Mouse (Mus musculus): ENCODE results near the gene Dnali1. TPM values are rescaled to one million over a fixed set of nuclear protein-coding genes. Genes with fewer than 3 reads are reported as not detected.

Dnali1 gene
- polyA plus RNA-seq, 1 experiment: not detected

DNA sequence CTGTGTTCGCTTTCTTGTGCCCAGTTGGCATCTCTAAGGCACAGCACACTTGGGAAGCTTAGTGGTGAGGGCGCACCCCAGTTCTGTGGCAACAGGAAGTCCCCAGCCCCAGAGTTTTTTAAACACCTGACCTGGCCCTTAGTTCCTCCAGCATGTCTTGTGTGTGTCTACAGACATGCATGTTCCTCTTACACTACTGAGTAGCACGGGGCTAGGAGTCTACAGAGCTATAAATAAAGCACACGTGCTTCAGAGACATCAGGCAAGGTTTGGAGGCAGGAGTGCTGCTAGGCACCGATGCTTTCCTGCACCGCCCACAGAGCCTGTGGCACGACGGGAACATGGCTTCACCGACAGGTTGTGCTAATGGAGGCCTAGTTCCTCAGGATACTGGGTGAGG is 10.1 kb downstream of the Dnali1 start:
- 81% methylated on average over 9 of the region's 9 CpGs for WGBS
- DNase-seq (ENCODE audit: low read depth, low spot score): no peak

GRCm38 (mm10) chr4:125044454-125044853 is 21.0 kb downstream of the Dnali1 start:
- DNase-seq (ENCODE audit: low read depth, low spot score): no peak
- 84% methylated on average over 7 of the region's 7 CpGs for WGBS

DNA sequence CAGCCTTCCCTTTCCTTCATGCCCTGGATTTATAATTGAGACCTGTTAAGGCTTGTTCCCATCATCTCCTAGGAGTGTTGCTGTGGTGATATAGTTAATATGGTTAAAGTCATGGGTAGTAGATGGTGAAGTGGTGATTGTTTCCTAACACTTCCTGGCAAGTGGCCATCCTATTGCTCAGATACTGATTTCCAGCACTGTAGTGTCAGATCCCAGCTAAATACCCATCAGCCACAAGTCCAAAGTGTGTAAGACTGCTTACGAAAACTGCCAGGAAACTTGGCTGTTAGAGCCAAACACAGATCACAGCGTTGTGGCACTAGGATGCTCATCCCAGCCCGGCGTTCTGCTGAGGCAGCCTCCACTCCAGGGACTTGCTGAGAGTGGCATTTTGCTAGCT is 31.2 kb downstream of the Dnali1 start:
- DNase-seq (ENCODE audit: low read depth, low spot score): no peak
- WGBS: 79% methylated on average over 4 of the region's 4 CpGs

- under 1% methylated on average over 50 of the region's 50 CpGs for WGBS
Observed at GRCm38 (mm10) chr4:125029891-125030614, 35.5 kb downstream of the Dnali1 start.

DNA sequence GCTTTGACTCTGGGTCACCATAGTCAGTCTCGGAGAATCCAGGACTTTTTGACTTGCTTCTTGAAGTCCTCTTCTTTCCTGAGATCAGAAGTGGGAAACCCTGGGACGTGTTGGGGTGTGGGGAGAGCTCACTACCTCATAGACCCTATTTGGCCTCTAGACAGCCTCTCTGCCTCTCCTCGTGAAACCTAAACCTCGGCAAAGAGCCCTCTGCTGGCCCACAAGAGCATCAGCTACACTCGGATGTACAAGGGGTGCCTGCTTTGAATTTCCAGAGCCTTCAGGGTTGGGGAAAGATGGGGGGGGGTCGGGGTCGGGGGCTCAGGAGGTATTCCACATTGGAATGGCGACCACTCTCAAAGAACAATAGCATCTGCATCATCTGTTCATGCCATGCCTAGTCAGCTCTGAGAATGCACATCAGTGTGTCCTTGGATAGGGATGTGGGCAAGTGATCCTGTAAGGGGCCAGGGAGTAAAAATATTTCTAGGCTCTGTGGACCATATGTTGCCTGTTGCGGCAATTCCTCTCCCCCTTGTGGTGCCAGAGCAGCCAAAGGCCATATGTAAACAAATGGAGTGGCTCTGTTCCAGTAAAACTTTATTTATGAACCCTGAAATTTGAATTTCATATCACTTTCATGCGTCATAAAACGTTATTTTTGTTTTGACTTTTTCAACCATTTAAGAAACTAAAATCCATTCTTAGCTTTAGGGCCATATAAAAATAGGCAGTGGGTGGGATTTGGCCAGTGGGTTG is 44.5 kb downstream of the Dnali1 start:
- DNase-seq (ENCODE audit: low read depth, low spot score): no peak
- WGBS: 22% methylated on average over 11 of the region's 11 CpGs

More at GRCm38 (mm10) chr4:125029891-125030614, 35.5 kb downstream of the Dnali1 start:
- peak; percentile 90 for DNase-seq (ENCODE audit: low read depth, low spot score)

DNA sequence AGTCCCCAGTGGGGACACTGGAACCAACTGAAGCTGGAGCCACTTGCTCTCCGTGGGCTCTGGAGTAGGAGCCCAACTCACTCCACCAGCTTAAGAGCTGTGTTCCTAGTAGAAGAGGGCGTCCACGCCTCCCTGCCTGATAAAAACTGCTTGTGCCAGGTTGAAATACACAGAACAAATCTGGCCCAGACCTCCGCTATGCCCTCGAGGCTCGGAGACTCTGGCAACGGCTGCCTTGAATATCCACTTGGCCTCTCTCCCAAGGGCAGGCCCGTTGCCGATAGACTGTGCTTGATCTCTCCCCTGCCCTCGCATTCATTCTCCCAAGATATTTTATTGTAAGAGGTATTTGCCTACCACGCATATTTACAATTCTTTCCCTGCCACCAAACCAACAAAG is 48.1 kb downstream of the Dnali1 start:
- no peak for DNase-seq (ENCODE audit: low read depth, low spot score)
- 70% methylated on average over 11 of the region's 11 CpGs for WGBS

DNA sequence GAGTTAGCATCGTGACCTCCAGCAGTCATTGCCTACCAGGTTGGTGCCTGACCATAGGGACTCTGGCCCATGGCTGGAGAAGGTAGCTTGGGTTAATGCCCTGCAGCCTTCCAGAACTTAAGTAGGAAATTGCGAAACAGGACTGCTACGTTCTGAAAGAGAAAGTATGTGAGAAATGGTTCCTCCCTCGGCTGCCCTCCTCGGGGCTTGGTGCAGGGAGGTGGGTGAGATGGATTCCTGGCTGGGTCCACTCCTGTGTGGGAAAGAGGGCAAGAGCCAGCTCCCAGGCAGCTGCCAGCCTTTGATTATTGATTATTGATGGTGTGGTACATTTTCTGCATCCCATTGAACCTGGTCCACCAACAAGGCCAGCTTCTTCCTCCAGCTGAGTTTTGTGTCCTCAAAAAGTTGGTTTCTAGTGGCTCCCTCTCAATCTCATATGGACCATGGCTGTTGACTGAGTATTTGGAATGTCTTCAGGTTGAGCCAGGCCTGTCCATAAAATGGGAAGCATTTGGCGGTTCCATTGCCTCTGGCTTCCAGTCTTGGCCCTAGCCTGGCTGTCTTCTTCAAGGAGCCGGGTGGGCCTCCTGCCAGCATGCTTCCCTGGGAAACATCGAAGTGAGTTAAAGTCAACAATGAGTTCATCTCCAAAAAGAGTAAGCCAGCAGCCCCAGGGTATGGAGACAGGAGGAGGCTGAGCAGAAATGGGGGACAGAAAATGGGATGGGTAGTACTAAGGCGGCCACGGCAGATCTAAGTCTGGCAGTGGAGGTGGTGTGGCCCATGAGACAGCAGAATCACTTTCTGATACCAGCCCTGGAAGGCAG is 49.5 kb downstream of the Dnali1 start, which contains the start of gene Gnl2:
TSS of gene Gnl2 (plus strand) at position 780 of the 830 bp plus-strand sequence.
- DNase-seq (ENCODE audit: low read depth, low spot score): no peak
- WGBS: 55% methylated on average over 10 of the region's 10 CpGs

GRCm38 (mm10) chr4:125008712-125009111 is 56.8 kb downstream of the Dnali1 start:
- DNase-seq (ENCODE audit: low read depth, low spot score): no peak
- WGBS: 58% methylated on average over 8 of the region's 8 CpGs

- DNase-seq (ENCODE audit: low read depth, low spot score): no peak
- WGBS: 61% methylated on average over 6 of the region's 6 CpGs
Observed at GRCm38 (mm10) chr4:125008220-125008619, 57.3 kb downstream of the Dnali1 start.

DNA sequence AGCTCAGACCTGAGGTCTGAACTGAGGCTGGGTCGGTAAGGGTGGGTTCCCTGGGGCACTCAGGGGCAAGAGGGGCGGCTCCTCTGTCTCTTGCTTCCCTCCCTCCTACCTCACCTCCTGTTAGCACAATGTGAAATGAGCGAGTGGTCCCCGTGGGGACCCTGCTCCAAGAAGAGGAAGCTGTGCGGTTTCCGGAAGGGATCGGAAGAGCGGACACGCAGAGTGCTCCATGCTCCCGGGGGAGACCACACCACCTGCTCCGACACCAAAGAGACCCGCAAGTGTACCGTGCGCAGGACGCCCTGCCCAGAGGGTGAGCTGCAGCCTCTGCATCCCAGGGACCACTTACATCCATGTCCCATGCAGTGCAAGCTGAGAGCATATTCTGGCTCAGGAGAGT is 58.0 kb downstream of the Dnali1 start:
- 48% methylated on average over 15 of the region's 15 CpGs for WGBS
- DNase-seq (ENCODE audit: low read depth, low spot score): no peak

Other genes with a start within 250 kb of the Dnali1 start
- gene Yrdc, start 215.0 kb downstream of the Dnali1 start, polyA plus RNA-seq (2012; rRNA removed): 41.9 and 52.3 TPM in 2 replicates
- gene 1110065P20Rik, start 214.5 kb downstream of the Dnali1 start, polyA plus RNA-seq (2012; rRNA removed): 24.5 TPM in 2 replicates
- 0.32 and 0.38 TPM in 2 replicates for gene Maneal, start 203.5 kb downstream of the Dnali1 start, polyA plus RNA-seq (2012; rRNA removed)
- 0.04 TPM in 1 of 2 replicates, not detected in the other for gene Epha10, start 184.8 kb downstream of the Dnali1 start, polyA plus RNA-seq (2012; rRNA removed)
- 8.5 and 8.9 TPM in 2 replicates for gene 9930104L06Rik, start 128.7 kb downstream of the Dnali1 start, polyA plus RNA-seq (2012; rRNA removed)
- 32.2 and 42.9 TPM in 2 replicates for gene Cdca8, start 126.4 kb downstream of the Dnali1 start, polyA plus RNA-seq (2012; rRNA removed)
- 2.4 TPM in 2 replicates for gene Rspo1, start 79.3 kb downstream of the Dnali1 start, polyA plus RNA-seq (2012; rRNA removed)
- 9.2 and 12.6 TPM in 2 replicates for gene Gnl2, start 49.1 kb downstream of the Dnali1 start, polyA plus RNA-seq (2012; rRNA removed)
- 9.8 and 9.9 TPM in 2 replicates for gene Snip1, start 969 bp upstream of the Dnali1 start, polyA plus RNA-seq (2012; rRNA removed)
- 12.1 and 15.8 TPM in 2 replicates for gene Meaf6, start 19.4 kb upstream of the Dnali1 start, polyA plus RNA-seq (2012; rRNA removed)
- 48.0 and 56.2 TPM in 2 replicates for gene Zc3h12a, start 62.1 kb upstream of the Dnali1 start, polyA plus RNA-seq (2012; rRNA removed)

All from large intestine, adult 2 months (tissue).